Mouse (Mus musculus) MEL (cell line): ENCODE measurements around the gene Mme. TPM values are rescaled to one million over a fixed set of nuclear protein-coding genes. Genes with fewer than 3 reads are reported as not detected.

ENCODE experiments used
- DNase-seq: peaks from one replicate; pipeline ENCODE4 v3.0.0; 2011; ENCODE audit warnings: low read depth, low spot score
- H3K27ac ChIP-seq: 2 replicates; pipeline ENCODE4 v1.5.1; 2012; ENCODE audit warnings: low read depth, mild to moderate bottlenecking, control low read depth, low read length, moderate library complexity; ENCODE audit not compliant: control insufficient read depth
- H3K27me3 ChIP-seq, 2 experiments: fragments of 150-350 bp in 1 of 2; sonication (generic) in 1 of 2; 2 replicates each; pipeline ENCODE4 v1.6.1; 2012; ENCODE audit warnings: low read length in 2 of 2, mild to moderate bottlenecking in 2 of 2, improper control_type of control experiment in 1 of 2, moderate library complexity in 1 of 2; ENCODE audit not compliant: insufficient read depth in 2 of 2, control insufficient read depth in 1 of 2
- H3K36me3 ChIP-seq, 2 experiments: 2 replicates each; pipeline ENCODE4 v1.6.1; 2012 to 2014; ENCODE audit warnings: low read length in 2 of 2, improper control_type of control experiment in 1 of 2, inconsistent platforms in 1 of 2, mild to moderate bottlenecking in 1 of 2; ENCODE audit not compliant: insufficient read depth in 2 of 2, control insufficient read depth in 1 of 2
- H3K4me1 ChIP-seq, 2 experiments: fragments of 150-350 bp in 1 of 2; sonication (generic) in 1 of 2; 2 replicates each; pipeline ENCODE4 v1.6.1; 2012; ENCODE audit warnings: low read length in 2 of 2, improper control_type of control experiment in 1 of 2, mild to moderate bottlenecking in 1 of 2; ENCODE audit not compliant: insufficient read depth in 2 of 2, control insufficient read depth in 1 of 2
- H3K4me3 ChIP-seq, 2 experiments: fragments of 150-350 bp in 1 of 2; sonication (generic) in 1 of 2; 2 replicates each; pipeline ENCODE4 v1.5.1; 2012; ENCODE audit warnings: low read depth in 2 of 2, low read length in 2 of 2, mild to moderate bottlenecking in 2 of 2, moderate library complexity in 2 of 2, control low read depth in 1 of 2, improper control_type of control experiment in 1 of 2; ENCODE audit not compliant: control insufficient read depth in 1 of 2, insufficient read depth in 1 of 2
- H3K79me2 ChIP-seq: 2 replicates; pipeline ENCODE4 v1.6.1; 2012; ENCODE audit warnings: mild to moderate bottlenecking, low read length, moderate library complexity; ENCODE audit not compliant: control insufficient read depth, poor library complexity, insufficient read depth
- H3K9ac ChIP-seq: 2 replicates; pipeline ENCODE4 v1.6.1; 2012; ENCODE audit warnings: low read depth, mild to moderate bottlenecking, control low read depth, low read length, moderate library complexity; ENCODE audit not compliant: control insufficient read depth, poor library complexity, severe bottlenecking
- H3K9me3 ChIP-seq: fragments of 150-350 bp; sonication (generic); replicated peaks from 2 replicates; pipeline ENCODE4 v1.6.1; 2012; ENCODE audit warnings: mild to moderate bottlenecking, low read length, improper control_type of control experiment, moderate library complexity; ENCODE audit not compliant: insufficient read depth
- CHD1 ChIP-seq: IDR thresholded peaks from 2 replicates; pipeline ENCODE4 v1.6.1; 2012; ENCODE audit warnings: low read depth, mild to moderate bottlenecking, inconsistent platforms, low read length, improper control_type of control experiment
- CHD2 ChIP-seq: IDR thresholded peaks from 2 replicates; pipeline ENCODE4 v1.6.1; 2011; ENCODE audit warnings: low read length, improper control_type of control experiment
- CTCF ChIP-seq, 3 experiments: IDR thresholded peaks in 2 of 3; conservative IDR thresholded peaks in 1 of 3; 2 replicates each; pipeline ENCODE4 v1.5.1; 2011 to 2012; ENCODE audit warnings: low read length in 3 of 3, low read depth in 2 of 3, mild to moderate bottlenecking in 2 of 3, improper control_type of control experiment in 1 of 3, inconsistent platforms in 1 of 3, mixed read lengths in 1 of 3, moderate library complexity in 1 of 3; ENCODE audit not compliant: control insufficient read depth in 1 of 3, insufficient read depth in 1 of 3, poor library complexity in 1 of 3, severe bottlenecking in 1 of 3
- E2F4 ChIP-seq: IDR thresholded peaks from 2 replicates; pipeline ENCODE4 v1.6.1; 2011; ENCODE audit warnings: low read depth, low read length, improper control_type of control experiment, borderline replicate concordance
- ELF1 ChIP-seq: IDR thresholded peaks from 2 replicates; pipeline ENCODE4 v1.6.1; 2014; ENCODE audit warnings: low read depth, mild to moderate bottlenecking, inconsistent platforms, low read length, improper control_type of control experiment, moderate library complexity
- EP300 ChIP-seq, 2 experiments: IDR thresholded peaks; 2 replicates each; pipeline ENCODE4 v1.6.1; 2011; ENCODE audit warnings: improper control_type of control experiment in 2 of 2, low read length in 2 of 2, low read depth in 1 of 2, mild to moderate bottlenecking in 1 of 2
- ETS1 ChIP-seq: IDR thresholded peaks from 2 replicates; pipeline ENCODE4 v1.6.1; 2012; ENCODE audit warnings: low read depth, mild to moderate bottlenecking, inconsistent platforms, low read length, improper control_type of control experiment, moderate library complexity
- GATA1 ChIP-seq: IDR thresholded peaks from 2 replicates; pipeline ENCODE4 v1.6.1; 2011; ENCODE audit warnings: low read depth, low read length, improper control_type of control experiment
- JUND ChIP-seq: IDR thresholded peaks from 2 replicates; pipeline ENCODE4 v1.6.1; 2011; ENCODE audit warnings: low read depth, mild to moderate bottlenecking, improper control_type of control experiment, low read length
- KAT2A ChIP-seq: conservative IDR thresholded peaks from 2 replicates; pipeline ENCODE4 v1.6.1; 2012; ENCODE audit warnings: low read depth, low read length, improper control_type of control experiment, inconsistent platforms
- MEF2A ChIP-seq: IDR thresholded peaks from 2 replicates; pipeline ENCODE4 v1.6.1; 2014; ENCODE audit warnings: low read depth, mild to moderate bottlenecking, inconsistent platforms, low read length, improper control_type of control experiment; ENCODE audit not compliant: poor library complexity, insufficient replicate concordance, severe bottlenecking; ENCODE audit errors: extremely low read depth
- MYB ChIP-seq: IDR thresholded peaks from 2 replicates; pipeline ENCODE4 v1.6.1; 2011; ENCODE audit warnings: mild to moderate bottlenecking, low read depth, low read length, improper control_type of control experiment
- MYC ChIP-seq: IDR thresholded peaks from 2 replicates; pipeline ENCODE4 v1.6.1; 2011; ENCODE audit warnings: low read depth, mild to moderate bottlenecking, low read length, improper control_type of control experiment, moderate library complexity
- NRF1 ChIP-seq: IDR thresholded peaks from 2 replicates; pipeline ENCODE4 v1.6.1; 2014; ENCODE audit warnings: low read depth, mild to moderate bottlenecking, inconsistent platforms, low read length, improper control_type of control experiment, moderate library complexity; ENCODE audit not compliant: poor library complexity, insufficient read depth, severe bottlenecking
- POLR2AphosphoS2 ChIP-seq: IDR thresholded peaks from 2 replicates; pipeline ENCODE4 v1.6.1; 2011; ENCODE audit warnings: low read length, improper control_type of control experiment
- RAD21 ChIP-seq: IDR thresholded peaks from 2 replicates; pipeline ENCODE4 v1.6.1; 2011; ENCODE audit warnings: mild to moderate bottlenecking, low read depth, low read length, improper control_type of control experiment
- RCOR1 ChIP-seq: IDR thresholded peaks from 2 replicates; pipeline ENCODE4 v1.6.1; 2012; ENCODE audit warnings: low read depth, mild to moderate bottlenecking, inconsistent platforms, low read length, improper control_type of control experiment
- SIN3A ChIP-seq: IDR thresholded peaks from 2 replicates; pipeline ENCODE4 v1.6.1; 2012; ENCODE audit warnings: low read length, improper control_type of control experiment, inconsistent platforms
- SMC3 ChIP-seq: IDR thresholded peaks from 2 replicates; pipeline ENCODE4 v1.6.1; 2011; ENCODE audit warnings: low read depth, low read length, improper control_type of control experiment
- TBP ChIP-seq: IDR thresholded peaks from 2 replicates; pipeline ENCODE4 v1.8.0; 2011; ENCODE audit warnings: low read depth, low read length, improper control_type of control experiment
- TCF12 ChIP-seq: IDR thresholded peaks from 2 replicates; pipeline ENCODE4 v1.6.1; 2014; ENCODE audit warnings: low read depth, mild to moderate bottlenecking, inconsistent platforms, low read length, improper control_type of control experiment, moderate library complexity
- UBTF ChIP-seq: IDR thresholded peaks from 2 replicates; pipeline ENCODE4 v1.6.1; 2012; ENCODE audit warnings: low read depth, mild to moderate bottlenecking, inconsistent platforms, low read length, improper control_type of control experiment, moderate library complexity, borderline replicate concordance; ENCODE audit not compliant: insufficient read depth
- ZC3H11A ChIP-seq: IDR thresholded peaks from 2 replicates; pipeline ENCODE4 v1.6.1; 2012; ENCODE audit warnings: low read depth, mild to moderate bottlenecking, inconsistent platforms, low read length, improper control_type of control experiment
- ZKSCAN1 ChIP-seq: IDR thresholded peaks from 2 replicates; pipeline ENCODE4 v1.6.1; 2012; ENCODE audit warnings: low read depth, mild to moderate bottlenecking, inconsistent platforms, low read length, improper control_type of control experiment, moderate library complexity
- ZMIZ1 ChIP-seq: IDR thresholded peaks from 2 replicates; pipeline ENCODE4 v1.6.1; 2012; ENCODE audit warnings: low read depth, mild to moderate bottlenecking, inconsistent platforms, low read length, improper control_type of control experiment, moderate library complexity
- ZNF384 ChIP-seq: IDR thresholded peaks from 2 replicates; pipeline ENCODE4 v1.6.1; 2012; ENCODE audit warnings: low read depth, mild to moderate bottlenecking, inconsistent platforms, low read length, improper control_type of control experiment
- polyA plus RNA-seq, 2 experiments: library from polyadenylated mRNA; stranded (reverse) in 1 of 2; unstranded in 1 of 2; fragments of >175 nt in 1 of 2; fragments of >200 nt in 1 of 2; gene quantifications; 2 replicates each; pipeline versions ENCODE4 v1.2.1 to v1.2.4; 2012; ENCODE audit warnings: low replicate concordance in 2 of 2, low read depth in 1 of 2; ENCODE audit not compliant: insufficient read length in 2 of 2, insufficient read depth in 1 of 2, missing spikeins in 1 of 2
- total RNA-seq: library from RNA; depleted of rRNA; stranded (reverse); fragments of 300-350 nt; gene quantifications from 2 replicates; pipeline ENCODE4 v1.2.3, GENCODE M21; 2012

The Mme gene
- total and polyA plus RNA-seq, 3 experiments = not detected

DNA sequence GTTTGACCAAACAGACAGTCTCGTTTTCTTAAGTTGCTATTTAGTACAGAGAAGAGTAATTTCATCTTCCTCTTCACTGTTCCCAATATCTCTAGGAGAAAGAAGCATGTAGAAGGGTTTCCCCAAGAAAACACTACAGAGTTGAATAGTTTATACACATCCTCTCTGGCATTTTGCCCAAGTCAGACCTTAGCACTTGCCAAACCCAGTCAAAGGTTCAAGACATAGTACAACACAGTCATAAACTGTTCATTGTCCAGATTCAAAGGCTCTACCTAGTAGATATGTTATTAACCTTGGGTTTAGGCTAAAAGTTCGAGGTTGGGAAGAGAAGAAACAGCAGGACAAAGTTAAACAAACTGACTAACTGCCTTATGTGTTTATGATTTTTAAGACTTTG lies 143.7 kb downstream of the Mme start:
- no peak for DNase-seq
- H3K4me1 ChIP-seq = no peaks in the 10 kb centered on the region
- H3K9me3 ChIP-seq = no peaks in the 10 kb centered on the region
- no peaks in the 10 kb centered on the region for H3K36me3 ChIP-seq
- no peaks in the 10 kb centered on the region for H3K79me2 ChIP-seq
- no peak overlapping the region for H3K27ac ChIP-seq
- TF ChIP-seq E2F4 = no peak
- TF ChIP-seq ETS1 = no peak
- TF ChIP-seq GATA1 = no peak
- no peak for TF ChIP-seq RCOR1
- no peak for TF ChIP-seq MYB
- no peak for TF ChIP-seq EP300 (IDR thresholded peaks at IDR 0.05; ENCODE audit: low read depth in 1 of 2, low read length in 2 of 2)
- TF ChIP-seq TCF12 = no peak
- TF ChIP-seq ZC3H11A = no peak
- TF ChIP-seq MEF2A = no peak
- no peak for TF ChIP-seq CHD1
- TF ChIP-seq ZKSCAN1 = no peak
- TF ChIP-seq NRF1 = no peak
- TF ChIP-seq KAT2A = no peak
- no peak overlapping the region for H3K9ac ChIP-seq
- no peak overlapping the region for H3K4me3 ChIP-seq
- no peaks in the 10 kb centered on the region for H3K27me3 ChIP-seq

DNA sequence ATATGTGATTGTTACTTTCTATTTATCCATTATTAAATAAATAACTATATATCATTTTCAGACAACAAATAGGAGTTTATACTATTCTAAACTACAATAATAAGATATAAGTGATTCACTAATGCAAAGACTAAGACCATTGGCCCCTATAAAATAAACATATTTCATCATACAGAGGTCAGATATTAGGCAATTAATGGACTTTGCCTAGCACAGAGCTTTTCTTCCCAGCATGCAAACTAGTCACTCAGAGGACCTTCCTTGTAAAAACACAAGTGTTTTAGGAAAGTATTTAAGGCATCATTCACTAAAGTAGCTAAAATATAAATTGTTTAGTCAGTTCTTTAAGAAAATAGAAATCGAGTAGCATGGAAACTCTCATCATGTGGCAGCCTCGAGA lies 149.4 kb downstream of the Mme start:
- TF ChIP-seq MEF2A = no peak
- TF ChIP-seq POLR2AphosphoS2 = no peak
- TF ChIP-seq E2F4 = no peak
- no peak for TF ChIP-seq ELF1
- no peak for TF ChIP-seq ZMIZ1
- TF ChIP-seq MYC = no peak
- no peak for TF ChIP-seq CTCF (IDR thresholded peaks at IDR 0.05 in 2 of 3, conservative IDR thresholded peaks at IDR 0.05 in 1 of 3; ENCODE audit: control insufficient read depth in 1 of 3, insufficient read depth in 1 of 3, low read depth in 2 of 3, low read length in 3 of 3, poor library complexity in 1 of 3, severe bottlenecking in 1 of 3)
- no peak for TF ChIP-seq SMC3
- TF ChIP-seq TBP = no peak
- TF ChIP-seq UBTF = no peak
- TF ChIP-seq ZNF384 = no peak
- no peak for TF ChIP-seq RAD21
- no peak for TF ChIP-seq GATA1
- TF ChIP-seq TCF12 = no peak
- no peak for TF ChIP-seq CHD2
- TF ChIP-seq EP300 (IDR thresholded peaks at IDR 0.05; ENCODE audit: low read depth in 1 of 2, low read length in 2 of 2) = no peak
- no peak for TF ChIP-seq SIN3A
- TF ChIP-seq JUND = no peak

More for the DNA sequence above, 149.4 kb downstream of the Mme start:
- no peak for DNase-seq
- no peaks in the 10 kb centered on the region for H3K79me2 ChIP-seq
- H3K4me3 ChIP-seq = no peak overlapping the region
- H3K9ac ChIP-seq = no peak overlapping the region
- H3K36me3 ChIP-seq = no peaks in the 10 kb centered on the region
- H3K9me3 ChIP-seq = no peaks in the 10 kb centered on the region
- H3K27ac ChIP-seq = no peak overlapping the region
- H3K27me3 ChIP-seq = no peaks in the 10 kb centered on the region
- H3K4me1 ChIP-seq = no peaks in the 10 kb centered on the region
